Mouse (Mus musculus) 3T3-L1 (cell line): ENCODE measurements around the gene Meis2.
A peak's percentile ranks its signal among the peaks of the same experiment; 100 is the strongest.

Experiments used
- DNase-seq: peaks from one replicate; pipeline ENCODE4 v3.0.0-alpha.2; 2015; ENCODE audit warnings: low read depth, low spot score

The Meis2 gene

DNA sequence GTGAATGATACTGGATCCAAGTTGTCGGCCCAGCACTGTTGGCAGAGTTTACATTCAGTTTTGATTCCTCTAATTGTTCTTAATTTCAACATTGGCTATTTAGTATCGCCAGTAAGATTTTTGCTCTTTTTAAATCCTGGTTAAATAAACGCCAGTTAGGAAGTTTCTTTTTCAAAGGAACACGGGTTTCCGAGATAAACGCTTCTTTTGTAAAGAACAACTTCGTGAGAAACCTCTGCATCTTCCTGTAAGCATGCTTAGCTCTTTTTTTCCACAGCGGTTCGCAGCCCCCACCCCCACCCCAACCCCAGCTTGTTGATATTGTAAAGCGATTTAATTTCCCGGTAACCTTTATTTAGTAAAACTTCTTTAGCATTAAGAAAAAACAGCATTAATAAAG, 2.8 kb upstream of the Meis2 start:
- DNase-seq: peak; percentile 47

DNA sequence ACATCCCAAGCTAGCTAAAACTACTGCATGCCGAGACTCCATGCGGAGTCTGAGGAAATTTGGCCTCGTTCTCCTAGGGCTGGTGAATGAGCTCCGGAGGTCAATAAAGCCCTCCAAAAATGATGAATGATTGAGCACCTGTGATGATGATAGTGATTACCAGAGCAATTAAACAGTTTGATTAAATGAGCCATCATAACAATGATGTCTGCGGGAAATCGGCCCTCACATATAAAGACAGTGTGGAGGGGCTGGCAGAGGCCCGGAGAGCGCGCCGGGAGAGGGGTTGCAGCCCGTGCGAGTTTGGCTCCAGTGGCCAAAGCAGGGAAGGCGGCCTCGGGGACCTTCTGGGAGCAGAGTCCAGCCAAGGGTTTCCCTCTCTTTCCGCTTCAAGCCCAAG, 2.1 kb upstream of the Meis2 start:
- DNase-seq: peak; percentile 64

DNA sequence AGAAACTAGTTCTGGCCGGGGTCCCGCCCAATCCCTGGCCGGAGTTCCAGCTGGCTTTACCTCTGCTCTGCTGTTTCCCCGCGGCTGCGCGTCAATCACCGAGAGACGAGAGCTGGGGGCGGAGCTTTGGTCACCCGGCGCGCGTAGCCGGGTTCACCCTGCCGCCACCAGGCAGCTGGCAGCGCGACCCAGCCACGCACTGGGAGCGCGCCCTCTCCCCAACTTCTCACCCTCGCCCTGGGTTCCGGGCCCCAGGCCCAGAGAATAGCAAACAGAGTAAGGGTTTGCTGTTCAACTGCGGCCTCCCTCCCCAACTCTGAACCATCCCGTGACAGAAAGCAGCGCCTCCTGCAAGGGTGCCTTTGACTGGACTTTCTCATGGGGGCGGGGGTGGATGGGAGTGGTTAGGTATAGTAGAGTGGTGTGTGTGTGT, 1.4 kb upstream of the Meis2 start:
- peak; percentile 97 for DNase-seq

DNA sequence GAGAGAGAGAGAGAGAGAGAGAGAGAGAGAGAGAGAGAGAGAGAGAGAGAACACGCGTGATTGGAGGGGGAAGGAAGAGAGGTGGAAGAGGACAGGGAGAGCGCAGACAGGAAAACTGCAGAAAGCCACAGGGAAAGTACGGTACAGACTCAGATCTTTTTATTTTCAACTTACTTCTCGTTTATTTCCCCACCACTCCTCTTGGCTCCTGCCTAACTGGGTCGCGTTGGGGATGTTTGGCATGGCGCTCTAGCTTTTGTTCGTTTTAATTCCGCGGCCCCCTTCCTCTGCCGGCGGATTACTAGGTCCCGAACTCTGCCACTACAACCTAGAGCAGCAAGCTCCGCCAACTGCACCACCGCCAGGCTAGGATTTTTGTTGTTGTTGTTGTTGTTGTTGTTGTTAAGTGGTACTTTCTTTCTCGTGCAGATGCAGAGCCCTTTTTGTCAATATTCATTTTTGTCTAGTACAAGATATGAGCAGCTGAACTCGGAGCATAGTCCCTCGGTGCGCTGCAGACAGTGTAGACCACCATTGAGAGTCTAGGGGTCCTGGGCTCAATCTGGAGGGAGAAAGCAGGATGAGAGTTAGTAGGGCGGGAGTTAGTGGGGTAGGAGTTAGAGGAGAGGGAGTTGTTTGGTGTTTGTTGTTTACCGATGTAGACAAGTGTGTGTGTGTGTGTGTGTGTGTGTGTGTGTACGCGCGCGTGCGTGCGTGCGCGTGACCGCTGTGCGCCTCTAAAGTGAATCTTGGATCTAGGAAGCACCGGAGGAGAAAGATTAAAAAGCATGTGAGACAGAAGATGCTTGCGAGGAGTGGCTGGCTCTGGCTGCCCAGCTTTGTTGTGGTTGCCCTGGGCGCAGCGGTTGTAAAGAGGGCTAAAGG, 660 bp upstream of the Meis2 start:
- no peak for DNase-seq

DNA sequence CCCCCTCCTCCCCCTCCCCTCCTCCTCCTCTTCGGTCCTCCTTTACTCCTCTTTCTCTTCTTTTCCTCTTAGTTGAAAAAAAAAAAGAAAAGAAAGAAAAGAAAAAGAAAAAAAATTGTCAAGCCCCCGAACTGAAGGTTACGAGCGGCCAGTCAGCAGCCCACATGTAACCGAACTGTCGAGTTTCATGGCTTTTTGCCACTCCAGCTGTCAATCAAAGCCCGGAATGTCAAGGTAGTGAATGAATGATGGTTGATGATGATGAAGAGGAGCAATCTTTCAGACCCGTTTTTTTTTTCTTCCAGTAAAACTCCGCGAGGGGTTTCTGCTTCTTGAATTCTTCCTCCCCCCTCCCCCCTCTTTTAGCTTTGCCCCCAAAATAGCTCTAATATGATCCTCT, 582 bp downstream of the Meis2 start:
- DNase-seq: peak; percentile 96

DNA sequence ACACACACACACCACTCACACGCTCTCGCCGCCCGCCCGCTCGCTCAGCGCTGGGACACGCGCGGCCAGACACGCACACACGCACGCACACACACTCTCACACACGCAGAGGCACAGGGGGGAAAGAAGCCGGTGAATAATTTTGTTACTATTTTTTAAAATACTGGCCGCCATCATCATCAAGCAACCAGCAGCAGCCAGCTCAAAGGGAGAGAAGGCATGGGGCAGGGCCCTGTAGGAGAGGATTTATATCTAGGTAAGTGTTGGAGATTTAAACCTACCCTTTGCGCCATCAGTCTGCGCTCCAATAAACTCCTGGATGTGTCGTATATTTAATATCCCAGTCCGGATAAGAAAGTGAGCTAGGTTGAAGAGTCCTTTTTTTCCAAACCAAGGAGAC, 1.1 kb downstream of the Meis2 start:
- DNase-seq: peak; percentile 72

DNA sequence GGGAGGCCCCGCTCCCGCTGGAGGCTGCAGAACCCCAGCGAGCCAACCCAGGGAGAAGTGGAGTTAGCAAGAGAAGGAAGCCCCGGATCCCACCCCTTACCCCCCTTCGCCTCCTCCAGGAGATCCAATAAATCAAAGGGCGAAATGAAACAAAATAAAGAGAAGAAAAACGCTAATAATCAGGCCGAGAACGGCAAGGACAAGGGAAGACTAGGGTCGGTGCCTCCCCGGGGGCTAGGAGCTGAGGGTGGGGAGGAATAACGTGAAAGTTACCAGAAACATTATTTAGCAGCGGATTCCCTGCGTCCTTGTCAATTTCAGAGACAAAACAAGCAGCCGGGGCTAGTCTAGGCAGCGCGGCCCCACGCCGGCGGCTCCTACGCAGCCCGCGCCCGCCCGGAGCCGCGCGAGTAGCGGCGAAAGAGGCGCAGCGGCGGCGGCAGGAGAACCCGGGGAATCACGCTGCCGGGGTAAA, 1.8 kb downstream of the Meis2 start:
- DNase-seq: peak; percentile 64

DNA sequence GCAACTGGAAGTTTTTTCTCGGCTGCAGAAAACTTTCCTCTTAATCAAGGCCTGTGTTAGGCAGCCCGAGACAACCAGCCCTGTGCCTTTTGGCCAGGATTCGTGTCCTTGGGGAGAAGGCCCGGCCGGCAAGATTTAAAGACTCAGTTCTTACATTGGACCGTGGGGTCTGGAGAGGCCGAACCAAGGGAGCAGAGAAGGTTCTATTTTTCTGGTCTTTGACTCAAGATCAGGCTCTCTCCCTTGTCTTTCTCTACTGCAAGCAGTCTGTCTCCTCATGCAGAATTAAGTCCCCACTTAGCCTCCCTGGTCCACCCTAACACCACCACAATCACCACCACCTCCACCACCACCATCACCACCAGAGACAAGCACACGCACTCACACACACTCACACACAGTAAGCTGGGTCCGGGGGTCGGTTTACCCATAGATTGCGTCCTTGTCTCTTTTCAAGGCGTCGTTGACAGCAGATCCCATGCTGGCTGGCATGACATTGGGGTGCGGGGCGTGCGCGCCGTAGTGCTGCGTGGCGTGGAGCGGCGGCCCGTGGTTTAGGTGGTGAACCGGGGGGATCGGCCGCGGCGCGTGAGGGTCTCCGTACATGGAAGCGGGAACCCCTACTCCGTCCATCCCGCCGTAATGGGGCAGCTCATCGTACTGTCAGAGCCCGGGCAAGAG, 2.7 kb downstream of the Meis2 start:
- peak; percentile 64 for DNase-seq

DNA sequence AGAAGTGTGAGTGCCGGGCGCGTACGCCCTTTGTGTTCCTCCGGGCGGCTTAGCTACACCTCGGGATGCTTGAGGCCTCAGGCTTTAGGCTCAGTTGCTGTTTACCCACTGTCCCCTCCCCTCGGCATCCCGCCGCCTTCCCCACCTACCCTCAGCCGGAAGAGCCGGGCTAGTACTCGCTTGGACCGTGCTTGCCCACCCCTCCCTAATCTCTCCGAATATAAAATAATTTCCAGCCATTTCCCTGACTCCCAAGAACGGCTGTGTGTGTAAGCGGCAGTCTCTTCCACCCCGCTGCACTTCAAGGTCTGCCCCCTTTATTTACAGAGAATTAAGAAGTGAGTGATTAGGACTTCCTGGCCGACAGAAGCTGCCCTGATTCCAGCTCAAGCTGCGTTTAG, 3.4 kb downstream of the Meis2 start:
- peak; percentile 69 for DNase-seq

DNA sequence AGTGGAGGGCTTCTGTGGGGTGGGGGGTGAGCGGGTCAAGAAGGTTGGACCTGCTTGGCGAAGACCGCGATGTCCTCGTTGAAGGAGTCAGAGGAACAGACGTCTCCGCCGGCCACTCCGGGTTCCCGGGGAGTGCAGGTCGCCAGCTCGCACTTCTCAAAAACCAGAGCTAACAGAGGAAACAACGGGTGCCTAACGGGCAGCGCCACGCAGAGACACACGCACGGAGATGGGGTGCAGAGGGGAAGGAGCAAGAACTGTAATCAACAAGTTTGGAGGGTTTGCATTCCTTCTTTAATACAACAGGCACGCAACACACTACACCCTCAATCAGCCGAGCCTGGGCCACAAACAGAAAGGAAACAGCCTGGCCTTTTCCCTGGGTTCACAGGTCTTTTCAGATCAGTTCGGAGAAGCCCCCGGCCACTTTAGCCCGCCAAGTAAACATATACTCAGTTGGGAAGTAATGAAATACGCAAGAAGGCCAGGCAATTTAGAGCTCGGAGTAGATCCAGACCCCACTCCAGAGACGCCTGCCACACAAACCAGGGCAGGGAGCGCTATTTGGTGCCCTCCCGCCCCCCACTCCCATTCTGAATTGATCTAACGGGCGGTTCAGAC, 4.1 kb downstream of the Meis2 start:
- DNase-seq: peak; percentile 60

DNA sequence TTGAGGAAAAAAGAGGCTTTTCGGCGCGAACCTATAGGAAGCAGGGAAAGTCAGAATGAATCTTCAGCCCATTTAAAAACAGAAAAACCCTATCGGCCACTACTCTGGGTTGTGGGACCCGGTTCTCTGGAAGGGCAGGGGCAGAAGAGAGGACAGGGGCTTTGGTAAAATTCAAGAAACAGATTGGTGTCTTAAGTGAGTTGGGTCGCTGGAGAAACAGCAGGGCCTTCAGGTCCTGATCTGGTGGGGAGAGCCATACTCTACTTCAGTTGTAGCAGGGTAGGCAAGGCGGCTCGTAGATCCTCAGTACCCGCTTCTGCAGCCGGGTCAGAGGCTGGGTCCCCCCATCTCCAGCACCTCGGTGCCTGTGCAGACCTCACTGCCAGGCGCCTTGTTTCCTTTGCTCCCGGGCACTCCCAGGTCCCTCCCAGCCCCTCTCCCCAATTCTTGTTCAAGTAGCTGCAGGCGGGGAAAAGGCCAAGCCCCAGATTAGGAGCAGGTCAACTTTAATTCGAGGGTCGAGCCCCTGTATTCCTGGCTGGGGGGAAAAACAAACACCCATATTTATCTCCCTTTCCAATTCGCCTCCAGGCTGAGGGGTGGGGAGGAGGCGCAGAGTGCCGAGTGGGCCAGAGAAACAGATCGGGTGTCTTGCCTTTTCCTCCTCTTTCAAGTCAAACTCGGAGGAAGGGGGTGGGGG, 4.8 kb downstream of the Meis2 start:
- peak; percentile 55 for DNase-seq

DNA sequence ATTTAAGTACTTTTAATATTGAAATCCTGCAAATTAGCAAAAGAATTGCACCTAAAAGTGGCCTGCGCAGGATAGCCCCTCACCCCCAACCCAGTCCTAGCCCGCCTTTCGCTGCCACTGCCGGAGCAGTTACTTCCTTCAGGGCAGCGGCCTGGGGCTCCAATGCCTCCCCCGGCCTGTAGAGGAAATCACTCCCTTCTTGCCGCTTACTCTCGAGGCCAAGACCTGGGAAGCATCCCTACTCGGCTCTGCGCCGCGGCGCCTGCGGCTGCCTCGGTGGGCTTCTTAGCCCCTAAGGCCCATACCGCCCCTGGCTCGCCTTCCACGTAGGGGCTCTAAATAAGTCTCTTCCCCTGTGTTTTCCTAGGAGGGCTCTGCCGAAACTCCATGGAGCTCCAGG, 5.4 kb downstream of the Meis2 start:
- DNase-seq: peak; percentile 71

DNA sequence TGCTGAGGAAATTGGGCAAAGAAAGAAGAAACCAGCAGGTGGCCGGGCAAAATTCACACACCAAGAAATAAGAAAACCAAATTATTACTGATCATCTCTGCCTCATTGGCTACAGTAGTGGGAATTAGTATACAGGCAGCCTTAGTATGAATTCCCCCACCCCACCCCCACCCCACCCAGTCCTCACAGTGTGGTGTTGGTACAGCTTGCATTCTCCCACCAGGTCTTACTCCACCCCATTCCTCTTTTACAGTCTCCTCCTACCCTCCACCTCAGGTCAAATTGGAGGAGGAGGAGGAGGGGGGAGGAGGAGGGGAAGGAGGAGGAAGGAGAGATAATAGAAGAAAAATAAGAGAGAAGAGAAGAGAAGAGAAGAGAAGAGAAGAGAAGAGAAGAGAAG, 6.0 kb downstream of the Meis2 start:
- DNase-seq: peak; percentile 72

DNA sequence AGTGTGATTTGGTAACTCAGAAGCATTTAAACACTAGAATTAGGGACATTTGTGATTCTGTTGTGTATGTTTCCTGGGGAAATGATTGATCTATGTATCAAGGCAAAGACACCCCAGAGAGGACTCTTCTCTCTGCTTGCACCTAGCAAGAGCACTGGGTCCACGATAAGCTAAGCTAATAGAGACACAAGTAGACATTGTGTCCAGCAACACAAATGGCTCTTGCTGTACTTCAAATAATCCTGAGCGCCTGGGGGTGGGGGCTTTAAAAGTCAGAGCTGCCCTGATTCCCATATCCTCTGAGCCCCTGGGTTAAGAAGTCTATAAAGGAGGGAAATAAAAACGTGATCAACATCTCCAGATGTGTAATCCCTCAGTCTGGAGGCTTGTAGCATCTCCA, 6.6 kb downstream of the Meis2 start:
- peak; percentile 61 for DNase-seq

DNA sequence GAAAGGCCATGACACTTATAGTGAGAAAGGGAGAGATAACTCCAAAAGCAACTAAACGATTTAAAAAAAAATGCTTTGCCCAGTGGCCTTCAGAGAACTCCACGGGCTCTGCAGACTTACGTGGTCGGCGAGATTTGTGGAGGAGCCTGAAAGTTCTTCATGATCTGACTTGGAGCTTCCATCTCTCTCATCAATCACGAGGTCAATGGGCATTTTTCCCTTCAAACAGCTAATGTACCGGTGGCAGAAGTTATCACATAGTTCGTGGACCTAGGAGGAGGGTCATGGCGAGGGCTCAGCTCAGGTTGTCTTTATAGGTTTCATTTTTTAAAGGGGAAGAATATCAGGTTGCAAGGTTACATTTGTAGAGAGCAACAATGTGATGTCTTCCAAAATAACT, 7.1 kb downstream of the Meis2 start:
- peak; percentile 65 for DNase-seq

DNA sequence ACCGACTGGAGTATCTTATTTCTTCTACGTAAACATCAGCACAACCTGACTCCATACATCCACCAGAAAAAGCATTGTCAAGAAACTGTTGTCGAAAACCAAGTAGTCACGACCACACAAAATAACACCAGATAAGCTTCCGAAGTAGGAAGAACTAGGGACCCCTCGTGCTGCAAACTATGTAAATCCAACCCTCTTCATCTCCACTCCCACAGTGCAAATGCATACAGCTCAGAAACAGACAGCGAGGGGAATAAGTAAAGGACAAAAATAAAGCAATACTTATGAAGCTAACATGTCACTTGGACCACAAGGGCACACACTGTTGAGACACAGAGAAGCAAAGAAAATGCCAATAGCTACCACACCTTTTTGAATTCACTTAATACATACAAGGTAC, 8.8 kb downstream of the Meis2 start:
- no peak for DNase-seq

DNA sequence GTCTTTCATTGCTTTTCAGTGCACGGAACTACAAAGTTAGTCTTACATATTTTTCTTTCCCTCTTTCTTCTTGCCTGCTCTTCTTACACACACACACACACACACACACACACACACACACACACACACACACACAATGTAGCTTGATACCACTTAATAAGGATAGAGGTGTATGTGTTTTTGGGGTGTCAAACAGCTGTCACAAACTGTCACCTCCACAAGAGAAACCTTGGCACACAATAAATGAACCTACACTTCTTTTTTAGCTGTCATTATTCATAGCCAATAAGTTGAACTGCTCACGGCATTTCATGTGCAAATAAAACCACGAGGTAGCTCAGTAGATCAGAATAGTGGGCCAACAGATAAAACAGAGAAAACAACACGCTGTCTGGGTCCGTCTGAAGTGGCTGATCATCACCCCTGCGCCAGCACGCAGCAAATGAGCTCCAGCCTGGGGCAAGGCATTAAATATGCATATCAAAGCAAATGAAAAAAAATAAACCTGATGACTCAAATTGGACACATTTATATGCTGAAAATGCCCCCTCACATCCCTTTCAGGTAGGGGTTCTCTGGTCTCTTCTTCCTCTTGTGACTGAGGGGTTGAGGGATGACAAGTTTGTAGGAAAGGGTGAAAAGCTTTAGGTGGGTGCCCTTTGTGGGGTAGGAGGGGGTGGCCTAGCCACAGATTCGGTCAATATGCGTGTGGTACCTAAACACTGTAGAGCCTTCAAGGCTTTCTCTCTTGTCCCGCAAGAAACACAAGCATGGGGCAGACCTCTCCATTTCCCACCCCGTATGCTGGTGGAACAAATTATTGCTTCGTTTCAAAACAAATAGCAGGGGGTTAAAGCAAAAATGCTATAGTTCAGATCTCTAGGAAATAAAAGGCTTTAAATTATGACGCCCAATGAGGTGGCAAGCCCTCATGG, 9.7 kb downstream of the Meis2 start:
- peak; percentile 57 for DNase-seq

DNA sequence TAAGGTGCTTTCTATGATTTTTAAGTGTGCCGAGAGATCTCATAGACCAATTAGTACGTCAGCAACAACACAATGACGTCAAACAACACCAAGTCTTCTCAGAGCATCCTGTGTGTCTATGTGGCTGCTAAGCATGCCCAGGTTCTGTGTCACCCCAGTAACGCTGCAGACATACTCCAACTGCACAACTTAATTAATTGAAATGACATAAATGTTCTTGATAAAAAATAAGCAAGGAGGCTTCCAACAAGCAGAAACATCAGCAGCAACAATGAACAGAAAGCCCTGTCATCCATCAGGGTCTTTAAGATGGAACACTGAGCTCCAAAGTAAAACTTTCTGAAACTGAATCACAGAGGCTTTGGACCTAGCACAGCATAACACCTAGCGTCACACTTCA, 11.7 kb downstream of the Meis2 start:
- peak; percentile 52 for DNase-seq

DNA sequence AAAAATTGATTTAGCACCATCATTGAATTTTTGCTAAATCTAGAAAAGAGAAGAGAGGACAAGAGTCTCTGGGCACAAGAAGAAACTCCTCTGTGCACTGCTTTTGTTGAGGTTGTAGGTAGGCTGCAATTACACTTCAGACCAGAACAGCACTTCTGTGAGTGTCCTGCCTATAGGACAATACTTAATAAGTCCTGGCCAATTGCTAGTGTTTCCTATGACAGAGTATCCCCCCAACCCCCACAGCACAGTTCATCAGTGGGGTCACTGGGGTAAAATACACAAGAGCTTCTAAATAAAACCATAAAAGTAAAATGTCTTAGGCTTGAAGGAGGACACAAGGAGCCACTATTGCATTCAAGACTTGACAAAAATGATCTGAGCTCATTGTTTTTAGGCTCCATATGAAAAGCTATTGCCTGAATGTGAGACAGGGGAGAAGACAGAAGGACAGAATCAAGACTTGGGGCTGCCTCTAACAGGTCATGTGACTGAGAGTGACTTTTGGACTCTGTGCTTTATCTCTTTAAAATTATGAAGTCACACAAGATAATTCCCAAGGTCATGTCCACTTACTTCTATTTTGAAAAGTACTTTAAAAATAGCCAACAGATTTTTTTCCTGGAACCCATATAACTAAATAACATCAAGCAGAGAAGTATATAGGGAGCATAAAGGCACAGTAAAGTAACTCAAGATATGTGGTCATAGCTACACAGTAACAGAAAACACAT, 12.8 kb downstream of the Meis2 start:
- DNase-seq: peak; percentile 48
